ENCODE assay signal across 10 mouse cellular contexts in the genomic region with DNA sequence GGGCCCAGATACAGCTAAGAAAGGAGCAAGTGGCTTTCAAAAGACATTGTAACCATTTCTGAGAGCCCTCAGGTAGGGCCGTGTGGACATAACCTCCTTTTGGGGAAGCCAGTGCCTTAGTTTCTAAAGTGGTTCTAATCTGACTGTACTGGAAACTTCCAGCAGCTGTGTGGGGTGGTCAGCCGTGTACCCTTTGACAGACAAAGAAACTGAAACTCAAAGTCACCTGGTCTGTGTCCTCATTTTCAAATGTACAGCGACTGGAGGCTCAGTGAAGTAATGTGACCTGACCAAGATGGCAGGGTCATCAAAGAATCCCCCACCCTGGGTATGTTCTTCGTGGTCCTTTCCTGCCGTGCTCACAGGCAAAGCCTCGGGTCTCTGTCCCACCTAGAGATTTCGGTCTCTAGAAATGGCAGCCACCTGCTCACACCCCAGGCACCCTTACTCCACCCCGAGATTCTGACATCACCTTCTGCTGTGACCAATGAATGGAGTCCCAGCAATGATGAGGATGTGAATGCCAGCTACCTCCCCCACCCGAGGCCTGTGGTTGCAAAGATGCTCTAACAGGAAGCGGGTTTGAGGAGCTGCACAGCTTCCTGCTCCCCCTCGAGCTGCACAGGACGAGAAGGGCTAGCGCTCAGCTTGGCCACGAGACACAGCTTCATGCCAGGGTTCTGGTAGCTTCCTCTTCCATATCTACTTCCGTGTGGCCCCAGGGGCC. TPM values are rescaled to one million over a fixed set of nuclear protein-coding genes. Genes with fewer than 3 reads are reported as not detected.
DNase-seq lines count a peak whose midpoint lies in the region; ATAC-seq and TF ChIP-seq lines count a peak whose summit lies in the region.
"Had no signal": no experiment of that assay in that cellular context is flagged by ENCODE, and none has a peak within 500 bp of the region (broad histone marks: within the 10 kb centered on the region; RNA-seq: fewer than 3 reads in every experiment).

Gene Arhgap30 (plus strand): TSS at position 579 of the 727 bp plus-strand sequence.

- ATAC-seq in frontal cortex, adult (ENCODE audit: low TSS enrichment), result no peak
- no peak for ATAC-seq in midbrain, postnatal 0 days (ENCODE audit: low FRiP score)

- no peaks in the 10 kb centered on the region for H3K9me3 ChIP-seq in limb, embryonic 10.5 days (replicated peaks)
- no peaks in the 10 kb centered on the region for H3K9me3 ChIP-seq in midbrain, postnatal 0 days (ENCODE audit: low read length)
- H3K9me3 ChIP-seq: embryonic facial prominence, embryonic 15.5 days; midbrain, embryonic 12.5 days had no signal

- peaks cover 27% of the 10 kb centered on the region for H3K4me1 ChIP-seq in limb, embryonic 10.5 days
- no peaks in the 10 kb centered on the region for H3K4me1 ChIP-seq in midbrain, postnatal 0 days (ENCODE audit: insufficient read depth, low read length)
- H3K4me1 ChIP-seq: midbrain, embryonic 12.5 days had no signal

- 84% methylated on average over 15 of the region's 15 CpGs for WGBS in limb, embryonic 10.5 days
- 86% methylated on average over 15 of the region's 15 CpGs for WGBS in midbrain, postnatal 0 days

- H3K4me3 ChIP-seq in limb, embryonic 10.5 days, result no peak within 1 kb of the TSS
- no peak within 1 kb of the TSS for H3K4me3 ChIP-seq in midbrain, postnatal 0 days (ENCODE audit: low read depth, low read length)
- H3K4me3 ChIP-seq: embryonic facial prominence, embryonic 15.5 days; midbrain, embryonic 12.5 days had no signal

- H3K9ac ChIP-seq in midbrain, postnatal 0 days (replicated peaks; ENCODE audit: low read length, poor library complexity, severe bottlenecking), result no peak within 1 kb of the TSS
- H3K9ac ChIP-seq: embryonic facial prominence, embryonic 15.5 days; midbrain, embryonic 12.5 days had no signal

- no peak within 1 kb of the TSS for H3K4me2 ChIP-seq in midbrain, postnatal 0 days (ENCODE audit: low read depth, low read length, poor library complexity, severe bottlenecking)
- H3K4me2 ChIP-seq: embryonic facial prominence, embryonic 15.5 days; midbrain, embryonic 12.5 days had no signal

- peak within 1 kb of the TSS; percentile 21; the same call in 1 of the 2 replicates for H3K27ac ChIP-seq in limb, embryonic 10.5 days
- no peak within 1 kb of the TSS for H3K27ac ChIP-seq in midbrain, postnatal 0 days (ENCODE audit: low read depth, low read length)
- H3K27ac ChIP-seq: embryonic facial prominence, embryonic 15.5 days; midbrain, embryonic 12.5 days had no signal

- DNase-seq in left cerebral cortex, postnatal 14 days (ENCODE audit: low spot score in 2 of 2), result peak; percentile 42 to 55
- DNase-seq in left cerebral cortex, adult 11 months (ENCODE audit: low spot score), result no peak
- peak; percentile 56 for DNase-seq in brain, adult 2 months (ENCODE audit: low read depth, low spot score)
- no peak for DNase-seq in limb, embryonic 10.5 days (ENCODE audit: low spot score)
- peak; percentile 96 to 97 for DNase-seq in natural killer cell, adult 2 months (ENCODE audit: low spot score in 2 of 2)
- no peak for DNase-seq in urinary bladder, postnatal 25 days (ENCODE audit: low spot score)
- DNase-seq in midbrain, postnatal 0 days (ENCODE audit: low spot score), result no peak

- no peaks in the 10 kb centered on the region for H3K36me3 ChIP-seq in limb, embryonic 10.5 days
- H3K36me3 ChIP-seq in midbrain, postnatal 0 days (ENCODE audit: insufficient read depth, low read length), result no peaks in the 10 kb centered on the region
- H3K36me3 ChIP-seq: embryonic facial prominence, embryonic 15.5 days; midbrain, embryonic 12.5 days had no signal

- intact Hi-C loops in left cerebral cortex, postnatal 14 days (cut with DNase I), result no loop called here

- peaks cover 11% of the 10 kb centered on the region; the same call in 1 of the 2 replicates for H3K27me3 ChIP-seq in limb, embryonic 10.5 days (ENCODE audit: low read depth, poor library complexity, severe bottlenecking)
- H3K27me3 ChIP-seq in midbrain, postnatal 0 days (ENCODE audit: insufficient read depth, low read length), result no peaks in the 10 kb centered on the region
- H3K27me3 ChIP-seq: embryonic facial prominence, embryonic 15.5 days had no signal

- no peak for TF ChIP-seq CTCF in midbrain, postnatal 0 days (IDR thresholded peaks at IDR 0.05)

RNA-seq across cellular contexts. Expression of gene Arhgap30, which starts in this region (rescaled TPM):
- total RNA-seq in left cerebral cortex, postnatal 14 days (2021), result 1 to 10 TPM; 1.8 to 1.9 TPM
- 0.56 and 0.69 TPM in 2 replicates for polyA plus RNA-seq in limb, embryonic 10.5 days (2016; fragmentation: Nextera tagmentation; extraction: Ambion mirVana)
- 0.82 and 1.1 TPM in 2 replicates for total RNA-seq in midbrain, postnatal 0 days (2014; rRNA removed)
- 0.75 and 0.81 TPM in 2 replicates for polyA plus RNA-seq in midbrain, postnatal 0 days (2015; fragmentation: Nextera tagmentation; extraction: Ambion mirVana)

Comparison
In these comparisons a context has a peak if more than half of its experiments do, and no peak if none do; other contexts are left out.
1. DNase-seq: peak in left cerebral cortex, postnatal 14 days (2 of 2), brain, adult 2 months (single experiment) and natural killer cell, adult 2 months (2 of 2); none in left cerebral cortex, adult 11 months (single experiment), limb, embryonic 10.5 days (single experiment), urinary bladder, postnatal 25 days (single experiment) and midbrain, postnatal 0 days (single experiment).